Mouse (Mus musculus) ES-E14 (cell line): ENCODE data around the gene Fcf1.

ENCODE experiments used
- CHD2 ChIP-seq: IDR thresholded peaks from 2 replicates; pipeline ENCODE4 v1.6.1; 2014; ENCODE audit warnings: mild to moderate bottlenecking, low read depth, low read length, inconsistent platforms
- HCFC1 ChIP-seq: IDR thresholded peaks from 2 replicates; pipeline ENCODE4 v1.6.1; 2012; ENCODE audit warnings: low read length, inconsistent platforms, borderline replicate concordance; ENCODE audit not compliant: insufficient read depth
- MAFK ChIP-seq: IDR thresholded peaks from 2 replicates; pipeline ENCODE4 v1.6.1; 2014; ENCODE audit warnings: mild to moderate bottlenecking, low read depth, low read length, inconsistent platforms; ENCODE audit not compliant: insufficient read depth
- ZC3H11A ChIP-seq: IDR thresholded peaks from 2 replicates; pipeline ENCODE4 v1.6.1; 2012; ENCODE audit warnings: low read depth, mild to moderate bottlenecking, inconsistent platforms, low read length, borderline replicate concordance
- ZNF384 ChIP-seq: IDR thresholded peaks from 2 replicates; pipeline ENCODE4 v1.6.1; 2012; ENCODE audit warnings: low read depth, low read length, inconsistent platforms

DNA sequence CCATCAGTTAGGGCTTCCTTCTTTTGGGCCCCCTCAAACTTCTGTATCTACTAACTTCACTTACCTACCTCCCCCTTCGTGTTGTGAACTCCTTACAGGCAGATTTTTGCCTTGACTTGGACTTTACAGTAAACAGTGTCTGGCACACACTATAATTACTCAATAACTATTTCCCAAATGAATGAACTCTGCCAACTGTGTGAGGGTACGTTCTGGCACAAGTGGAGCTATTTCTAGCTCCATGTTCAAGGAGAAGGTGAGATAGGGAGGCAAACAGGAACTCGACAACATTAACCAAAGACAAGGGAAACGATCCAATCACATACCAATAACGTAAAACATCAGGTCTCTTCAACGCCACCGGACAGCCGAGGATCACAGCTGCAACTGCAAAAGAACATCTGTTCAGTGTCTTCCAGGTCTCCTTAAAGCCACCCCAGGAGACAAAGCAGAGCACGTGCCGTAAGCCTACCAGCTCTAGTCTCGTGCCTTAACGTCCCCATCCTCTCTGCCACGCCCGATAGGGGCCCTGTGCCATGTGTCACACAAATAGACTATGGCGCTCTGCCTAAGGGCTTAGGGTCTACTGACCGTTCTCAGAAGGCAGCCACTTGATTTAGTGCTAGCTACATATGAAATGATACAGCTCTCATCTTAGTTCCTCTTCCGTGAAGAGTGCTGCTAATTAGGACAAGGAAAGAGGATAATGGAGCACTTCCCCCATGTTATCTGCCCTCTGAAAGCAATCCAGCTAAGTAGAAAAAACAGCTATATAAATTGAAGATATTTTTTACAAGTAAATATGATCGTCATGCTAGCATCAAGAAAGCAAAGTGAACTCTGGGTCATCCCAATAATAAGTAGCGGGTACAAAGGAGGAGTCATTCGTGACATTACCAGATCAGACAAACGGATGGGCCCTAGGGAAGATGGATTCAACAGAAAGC is 27.4 kb upstream of the Fcf1 start:
- TF ChIP-seq HCFC1, result no peak
- TF ChIP-seq MAFK, result no peak
- TF ChIP-seq ZC3H11A, result no peak
- no peak for TF ChIP-seq ZNF384
- no peak for TF ChIP-seq CHD2
